Mouse (Mus musculus) myocyte (in vitro differentiated cells): ENCODE data around the gene Gm49776. TPM values are rescaled to one million over a fixed set of nuclear protein-coding genes. Genes with fewer than 3 reads are reported as not detected.

Source experiments
- H3K27me3 ChIP-seq: one replicate; pipeline ENCODE4 v1.6.1; 2011; ENCODE audit not compliant: control insufficient read depth, insufficient read depth, insufficient read length
- H3K36me3 ChIP-seq: one replicate; pipeline ENCODE4 v1.6.1; 2011; ENCODE audit not compliant: control insufficient read depth, insufficient read depth
- H3K4me2 ChIP-seq: one replicate; pipeline ENCODE4 v1.6.1; 2011; ENCODE audit warnings: low read depth, control low read depth
- H3K4me3 ChIP-seq: one replicate; pipeline ENCODE4 v1.5.1; 2011; ENCODE audit warnings: mild to moderate bottlenecking, control low read depth, moderate library complexity
- H3K79me2 ChIP-seq: one replicate; pipeline ENCODE4 v1.6.1; 2011; ENCODE audit not compliant: control insufficient read depth, insufficient read depth
- H3ac ChIP-seq: one replicate; pipeline ENCODE4 v1.6.1; 2011; ENCODE audit not compliant: control insufficient read depth, insufficient read length
- CEBPB ChIP-seq: IDR thresholded peaks from 2 replicates; pipeline ENCODE4 v1.6.1; 2011; ENCODE audit warnings: mild to moderate bottlenecking, moderate library complexity; ENCODE audit not compliant: poor library complexity, insufficient read depth, severe bottlenecking
- E2F4 ChIP-seq: IDR thresholded peaks from one replicate; pipeline ENCODE4 v1.6.1; 2011; ENCODE audit warnings: mild to moderate bottlenecking, control low read depth, moderate library complexity; ENCODE audit not compliant: insufficient read depth
- MAX ChIP-seq: IDR thresholded peaks from one replicate; pipeline ENCODE4 v1.6.1; 2011; ENCODE audit warnings: low read depth, mild to moderate bottlenecking, control low read depth
- MYOD1 ChIP-seq, 3 experiments: IDR thresholded peaks; one replicate each; pipeline ENCODE4 v1.6.1; 2011; ENCODE audit warnings: control low read depth in 2 of 3, low read depth in 2 of 3, mild to moderate bottlenecking in 2 of 3, moderate library complexity in 1 of 3; ENCODE audit not compliant: insufficient read length in 2 of 3, control insufficient read depth in 1 of 3
- MYOG ChIP-seq, 3 experiments: IDR thresholded peaks; one replicate each; pipeline ENCODE4 v1.6.1; 2011; ENCODE audit warnings: control low read depth in 2 of 3, low read depth in 2 of 3, mild to moderate bottlenecking in 2 of 3; ENCODE audit not compliant: insufficient read length in 2 of 3, control insufficient read depth in 1 of 3, insufficient read depth in 1 of 3
- POLR2A ChIP-seq: IDR thresholded peaks from one replicate; pipeline ENCODE4 v1.6.1; 2011; ENCODE audit warnings: low read depth, mild to moderate bottlenecking, control low read depth, moderate library complexity; ENCODE audit not compliant: insufficient read length
- POLR2AphosphoS2 ChIP-seq: IDR thresholded peaks from one replicate; pipeline ENCODE4 v1.6.1; 2011; ENCODE audit warnings: low read depth, control low read depth; ENCODE audit not compliant: insufficient read length
- REST ChIP-seq: IDR thresholded peaks from one replicate; pipeline ENCODE4 v1.6.1; 2011; ENCODE audit warnings: mild to moderate bottlenecking, control low read depth, moderate library complexity; ENCODE audit not compliant: insufficient read depth, insufficient read length
- SRF ChIP-seq: IDR thresholded peaks from one replicate; pipeline ENCODE4 v1.6.1; 2011; ENCODE audit warnings: low read depth; ENCODE audit not compliant: control insufficient read depth, insufficient read length
- TCF12 ChIP-seq: IDR thresholded peaks from one replicate; pipeline ENCODE4 v1.6.1; 2011; ENCODE audit warnings: mild to moderate bottlenecking, control low read depth; ENCODE audit not compliant: poor library complexity, insufficient read depth, severe bottlenecking
- TCF3 ChIP-seq: IDR thresholded peaks from one replicate; pipeline ENCODE4 v1.6.1; 2011; ENCODE audit warnings: low read depth, control low read depth; ENCODE audit not compliant: insufficient read length
- USF1 ChIP-seq: IDR thresholded peaks from one replicate; pipeline ENCODE4 v1.6.1; 2011; ENCODE audit warnings: low read depth, mild to moderate bottlenecking, control low read depth, moderate library complexity
- polyA plus RNA-seq: library from polyadenylated mRNA; unstranded; fragments of >200 nt; fragmentation: generic; extraction: Trizol; gene quantifications from one replicate; pipeline ENCODE4 v1.2.1, GENCODE M21; 2012; ENCODE audit warnings: missing spikeins

Gm49776 gene
- polyA plus RNA-seq, 1 experiment: 0.08 TPM

DNA sequence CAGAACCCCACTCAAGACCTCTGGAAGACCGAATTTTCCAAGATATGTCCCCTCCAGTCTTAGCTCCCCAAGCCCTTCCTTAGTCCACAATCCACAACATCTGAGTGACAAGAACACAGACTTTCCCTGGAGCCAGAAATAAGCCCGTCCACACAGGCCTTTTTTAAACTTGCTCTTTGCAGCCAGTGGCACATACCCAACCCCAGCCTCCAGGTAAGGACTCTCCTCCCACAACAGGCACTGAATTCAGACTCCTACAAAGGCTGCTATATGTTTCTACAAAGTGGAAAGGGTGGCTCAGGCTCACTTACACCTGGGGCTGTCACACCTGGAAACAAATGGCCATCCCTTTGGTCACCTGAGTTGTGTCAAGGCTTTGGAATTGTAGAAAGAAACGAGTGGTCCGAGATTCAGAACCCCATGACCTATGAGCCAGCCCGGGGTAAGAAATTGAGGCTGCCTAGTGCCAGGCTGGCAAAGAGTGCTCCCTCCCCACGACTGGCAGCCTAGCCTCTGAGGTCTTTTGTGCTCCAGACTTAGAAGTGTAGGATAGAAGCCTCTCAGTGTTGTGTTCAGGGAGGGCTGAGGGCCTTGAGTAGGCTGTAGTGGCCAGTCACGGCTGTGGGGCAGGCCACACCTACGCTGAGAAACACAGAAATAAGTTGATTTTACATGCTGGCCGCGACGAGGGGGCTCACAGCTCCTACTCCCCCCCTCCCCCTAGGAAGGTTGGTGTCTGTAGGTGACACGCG is 24.0 kb downstream of the Gm49776 start:
- Histone ChIP-seq H3K4me3 (peak overlapping the region; percentile 64), H3K79me2 (peaks cover 44% of the 10 kb centered on the region), H3K36me3 (peaks cover 9% of the 10 kb centered on the region), H3K4me2 (peak overlapping the region; percentile 74), H3ac (peak overlapping the region; percentile 63), H3K27me3 (no peaks in the 10 kb centered on the region)
- TF ChIP-seq REST (no peak), MYOD1 (IDR thresholded peaks at IDR 0.05; ENCODE audit: control insufficient read depth in 1 of 3, insufficient read length in 2 of 3, low read depth in 2 of 3) (no peak), E2F4 (no peak), SRF (no peak), MAX (no peak), TCF12 (no peak), CEBPB (no peak), USF1 (no peak), POLR2AphosphoS2 (no peak)

DNA sequence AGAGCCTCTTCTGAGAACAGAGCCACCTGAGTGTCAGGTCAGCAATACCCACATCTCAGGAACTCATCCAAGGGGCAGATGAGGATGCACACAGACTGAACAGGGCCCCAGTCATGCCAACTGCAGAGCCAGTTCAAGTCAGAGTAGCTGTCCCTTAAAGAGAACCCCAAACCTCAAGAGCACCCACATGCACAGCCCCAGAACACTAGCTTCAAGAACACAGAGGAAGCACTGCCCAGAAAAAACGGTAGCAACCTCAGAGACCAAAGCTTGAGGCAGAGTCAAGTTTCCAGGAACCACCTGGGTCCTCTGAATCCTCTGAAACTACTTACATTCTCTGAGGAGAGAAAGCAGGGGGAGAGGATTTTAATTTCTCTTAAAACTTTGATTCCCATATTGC is 24.7 kb downstream of the Gm49776 start:
- TF ChIP-seq MYOG (IDR thresholded peaks at IDR 0.05; ENCODE audit: control insufficient read depth in 1 of 3, insufficient read depth in 1 of 3, insufficient read length in 2 of 3, low read depth in 2 of 3) (no peak), REST (no peak), SRF (no peak), CEBPB (no peak), POLR2A (no peak), MAX (no peak), USF1 (no peak), TCF3 (no peak), POLR2AphosphoS2 (no peak), MYOD1 (IDR thresholded peaks at IDR 0.05; ENCODE audit: control insufficient read depth in 1 of 3, insufficient read length in 2 of 3, low read depth in 2 of 3) (no peak), E2F4 (no peak), TCF12 (no peak)
- H3K79me2 ChIP-seq: peaks cover 50% of the 10 kb centered on the region
- H3K27me3 ChIP-seq: no peaks in the 10 kb centered on the region
- H3ac ChIP-seq: no peak overlapping the region
- H3K36me3 ChIP-seq: peaks cover 3% of the 10 kb centered on the region
- peak overlapping the region; percentile 64 for H3K4me3 ChIP-seq
- peak overlapping the region; percentile 74 for H3K4me2 ChIP-seq

GRCm38 (mm10) chr16:18231451-18231850 is 26.7 kb downstream of the Gm49776 start:
- Histone ChIP-seq H3K79me2 (peaks cover 53% of the 10 kb centered on the region), H3K27me3 (no peaks in the 10 kb centered on the region), H3K36me3 (no peaks in the 10 kb centered on the region), H3ac (no peak overlapping the region), H3K4me3 (no peak overlapping the region), H3K4me2 (no peak overlapping the region)
- TF ChIP-seq USF1: no peak
- no peak for TF ChIP-seq POLR2A
- no peak for TF ChIP-seq E2F4
- TF ChIP-seq MYOG (IDR thresholded peaks at IDR 0.05; ENCODE audit: control insufficient read depth in 1 of 3, insufficient read depth in 1 of 3, insufficient read length in 2 of 3, low read depth in 2 of 3): no peak
- TF ChIP-seq SRF: no peak
- no peak for TF ChIP-seq MYOD1 (IDR thresholded peaks at IDR 0.05; ENCODE audit: control insufficient read depth in 1 of 3, insufficient read length in 2 of 3, low read depth in 2 of 3)
- TF ChIP-seq TCF12: no peak
- TF ChIP-seq CEBPB: no peak

DNA sequence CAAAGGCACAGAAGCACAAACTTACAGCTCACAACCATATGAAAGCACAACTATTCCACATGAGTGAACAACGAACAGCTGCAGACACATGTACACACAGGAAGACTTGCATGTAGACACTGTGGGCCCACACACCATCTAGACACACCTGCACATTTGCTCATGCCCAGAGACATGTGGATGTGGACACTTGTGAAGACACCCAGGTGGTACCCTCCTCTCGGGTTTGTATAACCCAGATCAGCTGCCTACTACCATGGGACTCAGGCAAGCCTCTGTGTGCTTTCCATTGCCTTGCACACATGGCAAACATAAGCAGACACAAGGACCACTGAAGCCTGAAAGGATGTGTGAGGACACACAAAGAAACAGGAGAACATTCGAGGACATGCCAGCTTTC is 27.1 kb downstream of the Gm49776 start:
- Histone ChIP-seq H3K79me2 (peaks cover 53% of the 10 kb centered on the region), H3K4me3 (no peak overlapping the region), H3K36me3 (peaks cover 2% of the 10 kb centered on the region), H3ac (no peak overlapping the region), H3K27me3 (no peaks in the 10 kb centered on the region), H3K4me2 (no peak overlapping the region)
- TF ChIP-seq E2F4: no peak
- TF ChIP-seq REST: no peak

DNA sequence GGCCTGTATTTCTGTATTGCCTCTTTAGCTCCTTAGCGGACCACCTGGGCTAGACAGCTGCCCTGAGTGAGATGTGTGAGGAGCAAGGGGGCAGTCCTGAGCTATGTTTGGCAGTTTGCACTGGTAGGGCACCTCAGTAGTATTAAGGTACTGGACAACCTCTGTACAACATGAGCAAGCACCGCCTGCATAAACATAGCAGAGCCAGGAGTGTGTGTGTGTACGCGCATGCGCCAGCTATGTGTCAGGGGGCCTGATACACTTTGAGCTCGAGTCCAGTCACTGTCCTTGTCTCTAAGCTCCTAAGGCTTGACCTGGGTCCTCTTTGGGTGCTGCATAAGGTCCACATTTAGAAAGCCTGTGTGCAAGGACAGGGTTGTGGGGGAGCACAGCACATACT is 27.5 kb downstream of the Gm49776 start:
- H3K4me2 ChIP-seq: peak overlapping the region; percentile 66
- no peaks in the 10 kb centered on the region for H3K27me3 ChIP-seq
- TF ChIP-seq MYOG (IDR thresholded peaks at IDR 0.05; ENCODE audit: control insufficient read depth in 1 of 3, insufficient read depth in 1 of 3, insufficient read length in 2 of 3, low read depth in 2 of 3) (no peak), MAX (no peak), SRF (no peak), CEBPB (no peak), TCF3 (no peak), USF1 (no peak), POLR2A (no peak)
- peaks cover 53% of the 10 kb centered on the region for H3K79me2 ChIP-seq
- no peak overlapping the region for H3K4me3 ChIP-seq
- H3K36me3 ChIP-seq: peaks cover 5% of the 10 kb centered on the region
- H3ac ChIP-seq: no peak overlapping the region
